Mouse (Mus musculus): ENCODE results near the gene Npdc1. TPM values are rescaled to one million over a fixed set of nuclear protein-coding genes. Genes with fewer than 3 reads are reported as not detected.

Npdc1 gene
- polyA plus RNA-seq, 1 experiment from 2014 or later = 28.8 TPM

- H3K9ac ChIP-seq = no peak overlapping the region
- H3K4me3 ChIP-seq = no peak overlapping the region
- H3K9me3 ChIP-seq (replicated peaks) = no peaks in the 10 kb centered on the region
- ATAC-seq (replicated peaks; ENCODE audit: insufficient number of reproducible peaks, insufficient read depth, low FRiP score, low read depth) = no peak
- no peaks in the 10 kb centered on the region for H3K36me3 ChIP-seq
- peaks cover 13% of the 10 kb centered on the region for H3K27me3 ChIP-seq
- no peak overlapping the region for H3K27ac ChIP-seq
- H3K4me1 ChIP-seq (replicated peaks) = peaks cover 16% of the 10 kb centered on the region
- no peak overlapping the region for H3K4me2 ChIP-seq
- 82% methylated on average over 6 of the region's 6 CpGs for WGBS
Measured at GRCm38 (mm10) chr2:25431308-25431855, 32.2 kb downstream of the Npdc1 start.

DNA sequence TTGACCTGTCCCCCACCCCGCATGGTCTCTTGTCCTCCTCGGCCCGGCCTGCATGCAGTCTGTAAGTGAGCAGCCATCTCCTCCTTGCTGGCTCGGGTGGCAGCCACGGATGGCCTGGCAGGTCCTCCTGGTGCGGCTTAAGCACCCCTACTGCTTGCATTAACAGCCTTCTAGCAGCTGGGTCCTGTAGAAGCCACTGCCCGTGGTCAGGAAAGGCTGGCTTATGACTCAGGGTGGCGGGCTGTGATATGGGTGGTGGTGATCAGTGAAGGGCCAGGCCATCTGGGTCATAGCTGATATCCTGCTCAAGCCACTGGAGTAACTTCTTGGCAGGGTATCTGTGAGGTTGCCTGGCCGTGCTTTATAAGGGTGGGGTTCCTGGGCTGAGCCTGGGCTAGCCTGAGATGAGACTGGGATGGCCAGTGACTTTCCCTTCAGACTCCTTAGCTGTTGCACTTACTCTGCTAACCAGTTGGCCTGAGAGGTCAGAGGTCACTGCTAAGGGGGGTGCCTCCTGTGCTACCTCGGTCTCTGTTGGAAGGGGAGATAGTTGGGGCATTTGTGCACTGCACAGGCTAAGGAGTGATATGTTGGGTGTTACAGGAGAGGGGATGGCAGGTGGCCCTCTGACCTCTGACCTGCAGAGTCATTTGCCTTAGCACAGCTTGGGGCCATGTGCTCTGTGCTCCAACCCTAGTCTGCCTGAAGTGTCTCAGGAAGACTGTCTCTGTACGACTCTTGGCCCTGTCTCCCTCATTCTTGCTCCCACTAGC, 33.4 kb downstream of the Npdc1 start:
- WGBS = 69% methylated on average over 11 of the region's 11 CpGs
- H3K27ac ChIP-seq = no peak overlapping the region
- no peaks in the 10 kb centered on the region for H3K9me3 ChIP-seq (replicated peaks)
- no peak overlapping the region for H3K9ac ChIP-seq
- peaks cover 9% of the 10 kb centered on the region; the same call in 1 of the 2 replicates for H3K27me3 ChIP-seq
- peaks cover 16% of the 10 kb centered on the region for H3K4me1 ChIP-seq (replicated peaks)
- H3K4me3 ChIP-seq = no peak overlapping the region
- no peaks in the 10 kb centered on the region; the same call in 1 of the 2 replicates for H3K36me3 ChIP-seq
- H3K4me2 ChIP-seq = no peak overlapping the region
- ATAC-seq (replicated peaks; ENCODE audit: insufficient number of reproducible peaks, insufficient read depth, low FRiP score, low read depth) = no peak

GRCm38 (mm10) chr2:25433101-25433500, 34.0 kb downstream of the Npdc1 start:
- Histone ChIP-seq H3K4me1 (replicated peaks) (peaks cover 16% of the 10 kb centered on the region), H3K4me3 (no peak overlapping the region), H3K9me3 (replicated peaks) (no peaks in the 10 kb centered on the region), H3K9ac (no peak overlapping the region), H3K36me3 (no peaks in the 10 kb centered on the region; the same call in 1 of the 2 replicates), H3K27ac (no peak overlapping the region), H3K27me3 (peaks cover 9% of the 10 kb centered on the region; the same call in 1 of the 2 replicates), H3K4me2 (no peak overlapping the region)
- WGBS = 82% methylated on average over 17 of the region's 17 CpGs
- ATAC-seq (replicated peaks; ENCODE audit: insufficient number of reproducible peaks, insufficient read depth, low FRiP score, low read depth) = no peak

- no peak overlapping the region for H3K4me3 ChIP-seq
- H3K27me3 ChIP-seq = peaks cover 9% of the 10 kb centered on the region; the same call in 1 of the 2 replicates
- H3K9ac ChIP-seq = no peak overlapping the region
- H3K4me1 ChIP-seq (replicated peaks) = peaks cover 10% of the 10 kb centered on the region
- H3K9me3 ChIP-seq (replicated peaks) = no peaks in the 10 kb centered on the region
- no peaks in the 10 kb centered on the region; the same call in 1 of the 2 replicates for H3K36me3 ChIP-seq
- no peak for ATAC-seq (replicated peaks; ENCODE audit: insufficient number of reproducible peaks, insufficient read depth, low FRiP score, low read depth)
- H3K4me2 ChIP-seq = no peak overlapping the region
- WGBS = 86% methylated on average over 8 of the region's 8 CpGs
- H3K27ac ChIP-seq = no peak overlapping the region
Measured at GRCm38 (mm10) chr2:25434292-25434691, 35.1 kb downstream of the Npdc1 start.

GRCm38 (mm10) chr2:25436286-25436820, 37.2 kb downstream of the Npdc1 start:
- Histone ChIP-seq H3K36me3 (no peaks in the 10 kb centered on the region; the same call in 1 of the 2 replicates), H3K27ac (no peak overlapping the region), H3K9ac (no peak overlapping the region), H3K4me3 (no peak overlapping the region), H3K27me3 (no peaks in the 10 kb centered on the region), H3K4me2 (no peak overlapping the region), H3K4me1 (replicated peaks) (no peaks in the 10 kb centered on the region), H3K9me3 (replicated peaks) (no peaks in the 10 kb centered on the region)
- WGBS = 81% methylated on average over 10 of the region's 10 CpGs
- ATAC-seq (replicated peaks; ENCODE audit: insufficient number of reproducible peaks, insufficient read depth, low FRiP score, low read depth) = no peak

GRCm38 (mm10) chr2:25441067-25441466, 41.9 kb downstream of the Npdc1 start:
- H3K4me1 ChIP-seq (replicated peaks) = no peaks in the 10 kb centered on the region
- no peaks in the 10 kb centered on the region for H3K9me3 ChIP-seq (replicated peaks)
- no peak overlapping the region for H3K4me2 ChIP-seq
- no peak for ATAC-seq (replicated peaks; ENCODE audit: insufficient number of reproducible peaks, insufficient read depth, low FRiP score, low read depth)
- H3K27ac ChIP-seq = no peak overlapping the region
- H3K4me3 ChIP-seq = no peak overlapping the region
- H3K27me3 ChIP-seq = no peaks in the 10 kb centered on the region
- H3K36me3 ChIP-seq = no peaks in the 10 kb centered on the region; the same call in 1 of the 2 replicates
- H3K9ac ChIP-seq = no peak overlapping the region
- WGBS = 79% methylated on average over 20 of the region's 20 CpGs

DNA sequence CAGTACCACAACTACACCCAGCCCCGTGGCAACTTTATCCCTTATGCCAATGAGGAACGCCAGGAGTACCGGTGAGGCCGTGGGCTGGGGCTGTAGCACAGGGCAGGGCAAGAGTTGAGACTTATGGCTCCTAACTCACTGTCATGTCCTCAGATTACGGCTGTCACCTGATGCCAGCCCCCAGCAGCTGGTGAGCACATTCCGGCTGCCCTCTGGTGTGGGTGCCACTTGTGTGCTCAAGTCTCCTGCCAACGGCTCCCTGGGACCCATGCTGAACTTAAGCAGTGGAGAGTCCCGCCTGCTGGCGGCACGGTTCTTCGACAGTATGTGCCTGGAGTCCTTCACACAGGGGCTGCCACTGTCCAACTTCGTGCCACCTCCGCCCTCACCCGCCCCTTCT, 43.5 kb downstream of the Npdc1 start:
- no peak for ATAC-seq (replicated peaks; ENCODE audit: insufficient number of reproducible peaks, insufficient read depth, low FRiP score, low read depth)
- H3K36me3 ChIP-seq = peaks cover 6% of the 10 kb centered on the region; the same call in 1 of the 2 replicates
- no peak overlapping the region for H3K4me3 ChIP-seq
- no peaks in the 10 kb centered on the region for H3K4me1 ChIP-seq (replicated peaks)
- no peak overlapping the region for H3K27ac ChIP-seq
- no peaks in the 10 kb centered on the region for H3K9me3 ChIP-seq (replicated peaks)
- H3K27me3 ChIP-seq = no peaks in the 10 kb centered on the region
- H3K9ac ChIP-seq = no peak overlapping the region
- no peak overlapping the region for H3K4me2 ChIP-seq
- WGBS = 83% methylated on average over 14 of the region's 14 CpGs

- Histone ChIP-seq H3K4me2 (no peak overlapping the region), H3K4me1 (replicated peaks) (peaks cover 4% of the 10 kb centered on the region), H3K9me3 (replicated peaks) (no peaks in the 10 kb centered on the region), H3K27me3 (no peaks in the 10 kb centered on the region), H3K9ac (no peak overlapping the region), H3K27ac (no peak overlapping the region), H3K4me3 (no peak overlapping the region), H3K36me3 (peaks cover 6% of the 10 kb centered on the region; the same call in 1 of the 2 replicates)
- 75% methylated on average over 8 of the region's 8 CpGs for WGBS
- ATAC-seq (replicated peaks; ENCODE audit: insufficient number of reproducible peaks, insufficient read depth, low FRiP score, low read depth) = no peak
Measured at GRCm38 (mm10) chr2:25450853-25451647, 51.9 kb downstream of the Npdc1 start.

GRCm38 (mm10) chr2:25452951-25453350, 53.8 kb downstream of the Npdc1 start:
- H3K27ac ChIP-seq = no peak overlapping the region
- H3K27me3 ChIP-seq = no peaks in the 10 kb centered on the region
- ATAC-seq (replicated peaks; ENCODE audit: insufficient number of reproducible peaks, insufficient read depth, low FRiP score, low read depth) = no peak
- 46% methylated on average over 1 of the region's 1 CpGs for WGBS
- H3K4me1 ChIP-seq (replicated peaks) = peaks cover 11% of the 10 kb centered on the region
- H3K4me3 ChIP-seq = no peak overlapping the region
- no peaks in the 10 kb centered on the region for H3K36me3 ChIP-seq
- no peak overlapping the region for H3K4me2 ChIP-seq
- H3K9ac ChIP-seq = no peak overlapping the region
- no peaks in the 10 kb centered on the region for H3K9me3 ChIP-seq (replicated peaks)

DNA sequence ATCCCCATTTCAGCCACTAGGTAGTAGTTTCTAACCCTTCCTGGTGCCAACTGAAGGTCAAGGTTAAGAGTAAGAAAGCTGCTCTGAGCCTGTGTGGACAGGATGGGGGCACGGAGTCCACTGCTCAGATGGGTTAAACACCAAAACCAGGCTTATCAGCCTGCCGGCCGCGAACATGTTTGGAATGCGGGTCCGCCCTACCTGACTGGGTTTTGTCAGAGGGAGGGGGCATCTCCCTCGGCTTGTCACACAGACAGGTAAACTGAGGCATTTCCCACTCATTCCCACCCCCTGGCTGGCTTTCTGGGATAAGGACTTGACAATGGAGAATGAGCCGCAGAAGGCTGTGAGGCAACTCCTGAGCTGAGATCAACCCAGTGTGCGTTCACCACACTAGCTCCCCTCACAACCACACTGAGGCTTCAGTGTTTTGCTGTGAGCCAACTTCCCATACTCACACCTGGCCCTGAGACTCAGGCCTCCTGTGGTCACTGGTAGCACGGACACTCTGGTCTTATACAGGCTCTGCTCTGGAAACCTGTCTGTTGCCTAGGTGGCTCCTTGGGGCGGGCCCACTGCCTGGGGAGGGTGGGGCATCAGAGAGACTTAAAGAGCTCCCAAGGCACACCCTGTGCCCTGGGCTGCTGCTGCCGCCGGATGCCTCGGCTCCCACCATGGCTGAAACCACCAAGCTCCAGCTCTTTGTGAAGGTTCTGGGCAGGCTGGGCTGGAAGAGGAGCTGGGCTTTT, 57.2 kb downstream of the Npdc1 start, which contains the start of gene Clic3:
Clic3 (plus strand) TSS at position 634 of the 749 bp plus-strand sequence.
- H3K4me1 ChIP-seq (replicated peaks) = peaks cover 34% of the 10 kb centered on the region
- no peaks in the 10 kb centered on the region for H3K27me3 ChIP-seq
- H3K36me3 ChIP-seq = no peaks in the 10 kb centered on the region
- 46% methylated on average over 14 of the region's 14 CpGs for WGBS
- H3K4me3 ChIP-seq = no peak within 1 kb of the TSS
- H3K9ac ChIP-seq = no peak within 1 kb of the TSS
- H3K4me2 ChIP-seq = no peak within 1 kb of the TSS
- H3K27ac ChIP-seq = no peak within 1 kb of the TSS
- ATAC-seq (replicated peaks; ENCODE audit: insufficient number of reproducible peaks, insufficient read depth, low FRiP score, low read depth) = no peak
- no peaks in the 10 kb centered on the region for H3K9me3 ChIP-seq (replicated peaks)

All from heart, embryonic 15.5 days (tissue).